Mouse (Mus musculus): ENCODE results near the gene Cnep1r1. TPM values are rescaled to one million over a fixed set of nuclear protein-coding genes. Genes with fewer than 3 reads are reported as not detected.
A peak's percentile ranks its signal among the peaks of the same experiment; 100 is the strongest.

Gene Cnep1r1
- 110 and 125 TPM in 2 replicates for total RNA-seq (2015; ENCODE audit: low replicate concordance)
- total RNA-seq (2017; ENCODE audit: low replicate concordance): 26.4 and 36.3 TPM in 2 replicates

DNA sequence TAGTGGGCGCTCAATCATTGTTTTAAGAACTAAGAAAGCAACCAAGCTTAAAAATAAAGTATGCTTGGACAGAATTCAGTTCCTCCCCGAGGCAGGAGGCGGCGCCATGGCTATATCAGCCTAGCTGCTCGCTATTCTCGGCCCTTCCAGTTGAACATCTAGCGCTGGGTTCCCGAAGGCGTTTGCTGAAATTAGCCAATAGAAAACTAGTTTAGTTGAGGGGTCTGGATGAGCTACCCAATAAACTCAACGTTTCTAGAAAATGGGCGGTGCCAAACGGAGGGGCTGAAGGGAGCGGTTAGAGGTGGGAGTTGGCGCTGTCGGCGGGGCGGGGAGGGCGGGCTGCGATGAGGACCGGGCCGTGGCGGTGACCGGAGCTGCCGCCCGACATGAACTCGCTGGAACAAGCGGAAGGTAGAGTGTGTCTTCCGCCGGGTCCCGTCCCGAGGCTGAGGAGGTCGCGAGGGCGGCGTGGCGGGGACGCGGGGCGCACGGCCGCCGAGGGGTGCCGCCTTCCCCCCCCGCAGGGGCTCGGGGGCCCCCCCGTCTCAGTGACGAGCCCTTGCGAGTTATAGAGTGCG is at the start of gene Cnep1r1:
Gene Cnep1r1, plus strand, starts transcription at position 314 of the 581 bp plus-strand sequence.
- peak; percentile 98 for ATAC-seq (replicated peaks; ENCODE audit: low FRiP score, poor library complexity, severe bottlenecking)

DNA sequence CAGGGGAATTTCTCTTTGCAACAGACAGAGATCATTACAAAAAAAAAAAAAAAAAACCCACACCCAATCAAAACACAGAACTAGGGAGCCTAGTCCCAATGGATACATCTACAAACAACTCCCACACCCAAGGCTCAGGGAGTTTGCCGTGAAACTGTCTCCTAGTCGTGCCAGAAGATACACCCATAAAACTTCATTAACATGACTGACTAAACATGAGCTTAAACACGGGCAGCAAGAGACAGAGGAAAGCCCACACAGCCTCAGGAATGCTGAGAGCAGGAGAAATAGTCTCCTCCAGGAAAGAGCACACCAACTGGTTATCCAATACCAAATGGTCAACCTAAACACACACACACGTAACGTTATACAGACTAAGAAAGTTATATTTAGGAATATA is 36.4 kb upstream of the Cnep1r1 start:
- ATAC-seq (replicated peaks; ENCODE audit: low FRiP score, poor library complexity, severe bottlenecking): no peak

- ATAC-seq (replicated peaks; ENCODE audit: low FRiP score, poor library complexity, severe bottlenecking): no peak
Observed at GRCm38 (mm10) chr8:88088006-88088405, 30.6 kb upstream of the Cnep1r1 start.

DNA sequence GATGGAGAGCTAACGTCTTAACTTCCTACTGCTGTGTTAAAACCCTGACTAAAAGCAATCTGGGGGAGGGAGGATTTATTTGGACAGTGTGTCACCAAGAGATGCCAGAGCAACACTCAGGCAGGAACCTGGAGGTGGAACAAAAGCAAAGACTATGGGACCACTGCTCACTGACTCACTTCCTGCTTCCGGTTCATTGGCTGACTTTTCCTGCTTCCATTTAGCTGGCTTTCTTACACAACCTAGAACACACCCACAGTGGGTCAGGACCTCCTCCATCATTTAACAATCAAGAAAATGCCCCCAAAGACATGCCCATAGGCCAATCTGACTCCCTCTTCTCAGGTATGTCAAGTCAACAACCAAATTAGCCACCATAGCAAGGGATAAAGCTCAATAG is 26.9 kb upstream of the Cnep1r1 start:
- ATAC-seq (replicated peaks; ENCODE audit: low FRiP score, poor library complexity, severe bottlenecking): no peak

- no peak for ATAC-seq (replicated peaks; ENCODE audit: low FRiP score, poor library complexity, severe bottlenecking)
Observed at GRCm38 (mm10) chr8:88093367-88093766, 25.2 kb upstream of the Cnep1r1 start.

GRCm38 (mm10) chr8:88098856-88099255 is 19.7 kb upstream of the Cnep1r1 start:
- no peak for ATAC-seq (replicated peaks; ENCODE audit: low FRiP score, poor library complexity, severe bottlenecking)

DNA sequence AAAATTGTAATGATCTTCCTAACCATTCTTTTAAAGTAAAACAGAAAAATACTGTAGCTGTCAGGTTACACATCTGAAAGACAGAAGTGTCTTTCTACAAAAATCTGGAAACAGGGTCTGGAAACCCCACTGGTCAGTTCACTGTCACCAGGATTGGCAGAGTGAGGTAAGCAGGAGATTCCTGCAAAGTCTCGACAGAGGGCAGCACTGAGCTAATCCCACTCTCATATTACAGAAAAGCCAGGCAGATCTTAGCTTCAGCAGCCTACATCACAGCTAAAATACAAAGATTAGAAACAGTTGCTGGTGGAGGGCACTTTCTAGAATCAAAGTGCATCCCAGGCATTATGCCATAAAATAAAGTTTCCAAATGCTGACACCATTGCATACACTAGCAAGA is 19.0 kb upstream of the Cnep1r1 start:
- ATAC-seq (replicated peaks; ENCODE audit: low FRiP score, poor library complexity, severe bottlenecking): peak; percentile 70

- ATAC-seq (replicated peaks; ENCODE audit: low FRiP score, poor library complexity, severe bottlenecking): no peak
Observed at GRCm38 (mm10) chr8:88109241-88109640, 9.3 kb upstream of the Cnep1r1 start.

DNA sequence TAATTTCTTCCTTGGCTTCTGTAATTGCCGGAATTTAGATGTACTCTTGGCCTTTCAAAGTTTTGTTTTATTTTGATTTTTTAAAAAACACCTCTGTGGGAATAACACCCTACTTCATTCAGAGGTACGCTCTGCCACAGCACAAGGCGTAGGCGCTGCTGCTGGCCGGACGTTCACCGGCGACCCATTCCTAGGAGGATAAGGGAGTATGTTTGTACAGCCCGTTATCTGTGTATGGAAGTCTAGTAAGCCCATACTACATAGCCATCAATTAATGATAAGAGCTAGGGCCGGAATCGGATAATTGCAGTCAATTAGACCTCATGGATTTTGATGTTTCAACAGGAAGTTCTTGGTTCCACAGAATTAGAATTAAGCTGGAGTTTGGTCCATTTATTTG is 507 bp downstream of the Cnep1r1 start:
- peak; percentile 77 for ATAC-seq (replicated peaks; ENCODE audit: low FRiP score, poor library complexity, severe bottlenecking)

DNA sequence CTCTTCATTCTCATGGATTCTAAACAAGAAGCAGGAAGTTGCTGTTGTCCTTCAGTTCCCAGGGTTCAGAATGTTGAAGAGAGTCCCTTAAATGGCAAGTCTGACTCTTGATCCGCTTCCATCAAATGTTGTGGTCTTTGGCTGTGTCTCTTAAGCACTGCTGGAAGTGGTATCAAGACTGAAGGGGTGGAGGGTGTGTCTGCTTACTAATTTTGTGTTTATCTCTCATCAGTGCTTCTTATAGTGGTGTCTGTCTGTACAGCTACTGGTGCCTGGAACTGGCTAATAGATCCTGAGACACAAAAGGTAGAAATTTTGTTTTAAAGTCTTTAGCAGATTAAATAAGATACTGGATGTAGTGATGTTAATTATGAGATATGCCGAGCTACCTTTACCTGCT is 6.3 kb downstream of the Cnep1r1 start:
- ATAC-seq (replicated peaks; ENCODE audit: low FRiP score, poor library complexity, severe bottlenecking): 0 out of 2 replicates have a peak, but pooled peaks have one; percentile 42

DNA sequence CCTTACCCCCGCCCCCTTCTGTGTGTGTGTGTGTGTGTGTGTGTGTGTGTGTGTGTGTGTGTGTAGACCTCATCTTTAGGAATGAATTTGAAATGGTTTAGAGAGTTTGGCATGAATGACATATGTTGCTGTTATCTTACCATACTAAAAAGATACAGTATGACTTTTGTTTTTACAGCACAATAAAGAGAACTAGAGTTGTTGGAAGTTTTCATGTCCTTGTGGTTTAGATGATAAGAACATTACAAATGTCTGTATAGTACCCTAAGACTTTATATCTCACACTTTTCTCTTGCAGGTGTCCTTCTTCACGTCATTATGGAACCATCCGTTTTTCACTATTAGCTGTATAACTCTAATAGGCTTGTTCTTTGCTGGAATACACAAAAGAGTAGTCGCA is 10.8 kb downstream of the Cnep1r1 start:
- no peak for ATAC-seq (replicated peaks; ENCODE audit: low FRiP score, poor library complexity, severe bottlenecking)

DNA sequence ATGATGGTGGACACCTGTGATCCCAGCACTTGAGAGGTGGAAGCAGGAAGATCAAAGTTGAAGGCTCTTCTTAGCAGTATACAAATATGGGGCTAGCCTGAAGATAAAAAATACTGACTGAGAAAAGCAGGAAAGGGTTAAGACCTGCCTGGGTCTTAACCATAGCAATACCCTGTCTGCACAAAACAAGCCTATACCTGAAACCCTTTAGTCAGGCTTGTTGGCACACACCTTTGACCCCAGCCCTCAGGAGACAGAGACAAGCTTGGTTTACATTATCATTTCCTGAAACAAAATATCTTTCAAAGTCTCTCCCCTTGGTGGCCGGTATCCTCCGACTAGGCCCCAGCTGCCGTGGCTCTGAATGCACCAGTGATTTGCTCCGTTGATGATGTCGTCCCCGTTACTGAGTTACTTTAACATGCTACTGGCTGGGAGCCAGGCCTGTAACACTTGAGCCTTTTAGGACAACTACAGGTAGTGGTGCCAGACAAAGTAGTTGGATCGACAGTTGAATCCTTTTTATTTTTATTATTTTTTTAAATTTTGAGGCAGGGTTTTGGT is 12.3 kb downstream of the Cnep1r1 start:
- no peak for ATAC-seq (replicated peaks; ENCODE audit: low FRiP score, poor library complexity, severe bottlenecking)

- peak; percentile 96 for ATAC-seq (replicated peaks; ENCODE audit: low FRiP score, poor library complexity, severe bottlenecking)
Observed at GRCm38 (mm10) chr8:88137748-88138484, 19.3 kb downstream of the Cnep1r1 start, which contains the start of gene Heatr3. Gene Heatr3 (plus strand): TSS chr8:88137855.

GRCm38 (mm10) chr8:88139256-88139655 is 20.7 kb downstream of the Cnep1r1 start:
- no peak for ATAC-seq (replicated peaks; ENCODE audit: low FRiP score, poor library complexity, severe bottlenecking)

GRCm38 (mm10) chr8:88141629-88142028 is 23.1 kb downstream of the Cnep1r1 start:
- ATAC-seq (replicated peaks; ENCODE audit: low FRiP score, poor library complexity, severe bottlenecking): no peak

DNA sequence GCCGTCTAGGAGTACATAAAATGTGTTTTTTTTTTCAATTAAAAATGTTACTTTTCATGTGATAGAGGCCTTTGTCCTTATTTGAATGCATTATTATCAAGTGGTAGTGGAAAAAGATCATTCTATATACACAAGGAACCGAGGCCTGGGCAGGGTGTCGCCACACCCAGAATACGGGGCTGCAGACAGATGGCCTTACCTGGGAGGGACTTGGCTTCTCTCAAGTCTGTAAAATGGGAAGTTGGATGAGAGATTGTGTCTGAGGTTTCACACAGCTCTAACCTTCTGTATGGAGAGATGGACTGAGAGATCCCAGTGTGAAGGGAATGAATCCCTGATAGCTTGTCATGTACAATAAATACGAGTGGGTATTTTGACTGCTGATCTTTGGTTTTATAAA is 25.5 kb downstream of the Cnep1r1 start:
- no peak for ATAC-seq (replicated peaks; ENCODE audit: low FRiP score, poor library complexity, severe bottlenecking)

GRCm38 (mm10) chr8:88150910-88151371 is 32.4 kb downstream of the Cnep1r1 start:
- ATAC-seq (replicated peaks; ENCODE audit: low FRiP score, poor library complexity, severe bottlenecking): no peak

DNA sequence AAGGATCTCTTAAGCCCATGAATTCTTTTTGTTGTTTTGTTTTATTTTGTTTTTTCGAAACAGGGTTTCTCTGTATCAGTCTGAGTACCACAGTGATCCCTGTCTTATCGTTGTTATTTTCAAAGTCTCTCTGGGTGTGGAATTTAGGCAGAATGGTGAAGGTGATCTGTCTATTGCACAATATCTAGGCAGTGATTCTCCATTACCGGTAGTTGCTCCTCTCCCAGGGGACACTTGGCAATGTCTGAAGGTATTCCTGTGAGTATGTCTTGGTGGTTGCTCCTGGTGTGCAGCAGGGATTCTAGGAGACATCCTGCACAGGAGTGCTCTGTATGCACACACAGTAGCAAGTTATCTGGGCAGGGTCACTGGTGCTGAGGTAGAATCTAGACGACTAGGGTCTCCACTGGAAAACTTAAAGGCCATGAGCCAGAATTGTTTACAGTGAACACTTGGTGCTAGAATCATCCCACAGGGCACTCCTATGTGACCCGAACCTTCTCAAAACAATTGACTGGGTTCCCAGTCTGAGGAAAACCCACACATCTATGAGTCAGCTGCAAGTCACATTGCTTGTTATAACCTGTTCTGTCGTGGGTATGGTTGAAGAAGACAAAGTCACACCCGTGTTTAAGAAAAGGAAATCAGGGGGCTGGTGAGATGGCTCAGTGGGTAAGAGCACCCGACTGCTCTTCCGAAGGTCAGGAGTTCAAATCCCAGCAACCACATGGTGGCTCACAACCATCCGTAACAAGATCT is 41.8 kb downstream of the Cnep1r1 start:
- no peak for ATAC-seq (replicated peaks; ENCODE audit: low FRiP score, poor library complexity, severe bottlenecking)

GRCm38 (mm10) chr8:88161439-88161838 is 42.9 kb downstream of the Cnep1r1 start:
- ATAC-seq (replicated peaks; ENCODE audit: low FRiP score, poor library complexity, severe bottlenecking): peak; percentile 84

GRCm38 (mm10) chr8:88175264-88175663 is 56.7 kb downstream of the Cnep1r1 start:
- no peak for ATAC-seq (replicated peaks; ENCODE audit: low FRiP score, poor library complexity, severe bottlenecking)
